13 mouse cellular contexts compared by ENCODE assay signal in genomic region chr2:173420481-173420880, GRCm38 (mm10).
DNase-seq lines count a peak whose midpoint lies in the region; ATAC-seq and TF ChIP-seq lines count a peak whose summit lies in the region.
"Had no signal": no experiment of that assay in that cellular context is flagged by ENCODE, and none has a peak within 500 bp of the region (broad histone marks: within the 10 kb centered on the region; RNA-seq: fewer than 3 reads in every experiment).

No protein-coding gene starts in this region.

- no peaks in the 10 kb centered on the region for H3K9me3 ChIP-seq in forebrain, postnatal 0 days (ENCODE audit: low read length)
- no peaks in the 10 kb centered on the region for H3K9me3 ChIP-seq in forebrain, embryonic 16.5 days (ENCODE audit: control insufficient read depth, low read length)
- no peaks in the 10 kb centered on the region for H3K9me3 ChIP-seq in hindbrain, embryonic 16.5 days (ENCODE audit: control insufficient read depth, low read length)
- no peaks in the 10 kb centered on the region for H3K9me3 ChIP-seq in hindbrain, embryonic 14.5 days (ENCODE audit: control insufficient read depth, low read length)
- H3K9me3 ChIP-seq in neural tube, embryonic 13.5 days = no peaks in the 10 kb centered on the region
- H3K9me3 ChIP-seq in stomach, embryonic 16.5 days (replicated peaks; ENCODE audit: control insufficient read depth, low read length) = no peaks in the 10 kb centered on the region

- no peaks in the 10 kb centered on the region for H3K36me3 ChIP-seq in forebrain, postnatal 0 days (ENCODE audit: insufficient read depth)
- no peaks in the 10 kb centered on the region for H3K36me3 ChIP-seq in forebrain, embryonic 16.5 days (ENCODE audit: control insufficient read depth, insufficient read depth)
- no peaks in the 10 kb centered on the region for H3K36me3 ChIP-seq in hindbrain, embryonic 16.5 days (ENCODE audit: control insufficient read depth, insufficient read depth, low read length)
- H3K36me3 ChIP-seq in hindbrain, embryonic 14.5 days (replicated peaks; ENCODE audit: control insufficient read depth, insufficient read depth) = no peaks in the 10 kb centered on the region
- no peaks in the 10 kb centered on the region for H3K36me3 ChIP-seq in neural tube, embryonic 13.5 days
- no peaks in the 10 kb centered on the region for H3K36me3 ChIP-seq in stomach, embryonic 16.5 days (ENCODE audit: control insufficient read depth, insufficient read depth, low read length)

- 0 out of 2 replicates have a peak, but pooled peaks have one; percentile 16 for ATAC-seq in forebrain, postnatal 0 days
- no peak for ATAC-seq in forebrain, embryonic 16.5 days
- ATAC-seq in hindbrain, embryonic 16.5 days = peak; percentile 14
- no peak; the same call in 1 of the 2 replicates for ATAC-seq in hindbrain, embryonic 14.5 days (ENCODE audit: low FRiP score)
- no peak for ATAC-seq in neural tube, embryonic 13.5 days (ENCODE audit: low read depth)
- ATAC-seq in stomach, embryonic 16.5 days (ENCODE audit: insufficient read depth, low FRiP score) = peak; percentile 64; the same call in 1 of the 2 replicates
- ATAC-seq: activated CD4-positive, CD25-positive, alpha-beta regulatory T cell, adult 4 months had no signal

- TF ChIP-seq CTCF in forebrain, postnatal 0 days (IDR thresholded peaks at IDR 0.05; ENCODE audit: low read depth) = no peak

- no peak overlapping the region for H3K27ac ChIP-seq in forebrain, postnatal 0 days (ENCODE audit: low read depth, low read length)
- no peak overlapping the region for H3K27ac ChIP-seq in forebrain, embryonic 16.5 days (ENCODE audit: low read length)
- H3K27ac ChIP-seq in hindbrain, embryonic 16.5 days (ENCODE audit: low read depth, low read length) = no peak overlapping the region
- no peak overlapping the region for H3K27ac ChIP-seq in hindbrain, embryonic 14.5 days
- peak overlapping the region; percentile 42; the same call in 1 of the 2 replicates for H3K27ac ChIP-seq in neural tube, embryonic 13.5 days (replicated peaks)
- peak overlapping the region; percentile 25; the same call in 1 of the 2 replicates for H3K27ac ChIP-seq in stomach, embryonic 16.5 days (ENCODE audit: low read length)
- H3K27ac ChIP-seq: liver, embryonic 14.5 days had no signal

- H3K4me2 ChIP-seq in forebrain, postnatal 0 days (ENCODE audit: low read depth) = no peak overlapping the region
- H3K4me2 ChIP-seq in forebrain, embryonic 16.5 days (ENCODE audit: low read length) = no peak overlapping the region
- H3K4me2 ChIP-seq in hindbrain, embryonic 16.5 days (ENCODE audit: low read length) = no peak overlapping the region
- H3K4me2 ChIP-seq in hindbrain, embryonic 14.5 days (replicated peaks) = no peak overlapping the region
- H3K4me2 ChIP-seq in neural tube, embryonic 13.5 days = no peak overlapping the region
- no peak overlapping the region for H3K4me2 ChIP-seq in stomach, embryonic 16.5 days (ENCODE audit: low read depth, low read length)

- DNase-seq in forebrain, postnatal 0 days = no peak
- no peak for DNase-seq in hindbrain, embryonic 14.5 days (ENCODE audit: low spot score)
- DNase-seq in neural tube, embryonic 10.5 days (ENCODE audit: extremely low spot score, low spot score) = no peak
- DNase-seq in left cerebral cortex, adult 9 months (ENCODE audit: low spot score in 2 of 2) = no peak
- DNase-seq: kidney, adult 9 months; kidney, postnatal 4 days had no signal

- H3K9ac ChIP-seq in forebrain, postnatal 0 days = no peak overlapping the region
- H3K9ac ChIP-seq in forebrain, embryonic 16.5 days (replicated peaks; ENCODE audit: low read depth, low read length) = no peak overlapping the region
- H3K9ac ChIP-seq in hindbrain, embryonic 16.5 days (ENCODE audit: low read depth, low read length) = no peak overlapping the region
- no peak overlapping the region for H3K9ac ChIP-seq in hindbrain, embryonic 14.5 days
- no peak overlapping the region for H3K9ac ChIP-seq in neural tube, embryonic 13.5 days
- H3K9ac ChIP-seq in stomach, embryonic 16.5 days (ENCODE audit: low read length) = no peak overlapping the region; the same call in 1 of the 2 replicates
- H3K9ac ChIP-seq: liver, embryonic 14.5 days had no signal

- WGBS in forebrain, postnatal 0 days = 64% methylated on average over 5 of the region's 5 CpGs
- WGBS in forebrain, embryonic 16.5 days = 80% methylated on average over 5 of the region's 5 CpGs
- WGBS in hindbrain, embryonic 16.5 days = 57% methylated on average over 5 of the region's 5 CpGs
- WGBS in hindbrain, embryonic 14.5 days = 77% methylated on average over 5 of the region's 5 CpGs
- 71% methylated on average over 5 of the region's 5 CpGs for WGBS in neural tube, embryonic 13.5 days
- 49% methylated on average over 5 of the region's 5 CpGs for WGBS in stomach, embryonic 16.5 days

- H3K4me1 ChIP-seq in forebrain, postnatal 0 days (ENCODE audit: insufficient read depth) = no peaks in the 10 kb centered on the region
- H3K4me1 ChIP-seq in forebrain, embryonic 16.5 days (replicated peaks; ENCODE audit: control insufficient read depth, insufficient read depth, low read length) = no peaks in the 10 kb centered on the region
- H3K4me1 ChIP-seq in hindbrain, embryonic 16.5 days (ENCODE audit: control insufficient read depth, insufficient read depth, low read depth, low read length) = no peaks in the 10 kb centered on the region; the same call in 1 of the 2 replicates
- no peaks in the 10 kb centered on the region for H3K4me1 ChIP-seq in hindbrain, embryonic 14.5 days (replicated peaks; ENCODE audit: control insufficient read depth, insufficient read depth, low read length)
- peaks cover 14% of the 10 kb centered on the region for H3K4me1 ChIP-seq in neural tube, embryonic 13.5 days (replicated peaks)
- H3K4me1 ChIP-seq in stomach, embryonic 16.5 days (ENCODE audit: control insufficient read depth, insufficient read depth, low read length) = peaks cover 8% of the 10 kb centered on the region; the same call in 1 of the 2 replicates

- no peak overlapping the region for H3K4me3 ChIP-seq in forebrain, postnatal 0 days (ENCODE audit: low read depth, low read length)
- H3K4me3 ChIP-seq in forebrain, embryonic 16.5 days (replicated peaks; ENCODE audit: low read length) = no peak overlapping the region
- no peak overlapping the region for H3K4me3 ChIP-seq in hindbrain, embryonic 16.5 days (ENCODE audit: low read length)
- no peak overlapping the region for H3K4me3 ChIP-seq in hindbrain, embryonic 14.5 days (replicated peaks; ENCODE audit: low read length)
- H3K4me3 ChIP-seq in neural tube, embryonic 13.5 days = no peak overlapping the region
- H3K4me3 ChIP-seq in stomach, embryonic 16.5 days (replicated peaks; ENCODE audit: low read length) = no peak overlapping the region

- no peaks in the 10 kb centered on the region for H3K27me3 ChIP-seq in forebrain, postnatal 0 days (ENCODE audit: insufficient read depth, low read length)
- H3K27me3 ChIP-seq in forebrain, embryonic 16.5 days (replicated peaks; ENCODE audit: control insufficient read depth, insufficient read depth, low read length) = no peaks in the 10 kb centered on the region
- H3K27me3 ChIP-seq in hindbrain, embryonic 16.5 days (replicated peaks; ENCODE audit: control insufficient read depth, insufficient read depth, low read length) = no peaks in the 10 kb centered on the region
- H3K27me3 ChIP-seq in hindbrain, embryonic 14.5 days (ENCODE audit: control insufficient read depth, insufficient read depth, low read length) = no peaks in the 10 kb centered on the region
- H3K27me3 ChIP-seq in neural tube, embryonic 13.5 days = no peaks in the 10 kb centered on the region
- no peaks in the 10 kb centered on the region for H3K27me3 ChIP-seq in stomach, embryonic 16.5 days (ENCODE audit: control insufficient read depth, insufficient read depth, low read length)
- H3K27me3 ChIP-seq: CH12.LX had no signal

Comparison
In these comparisons a context has a peak if more than half of its experiments do, and no peak if none do; other contexts are left out.
1. ATAC-seq: peak in forebrain, postnatal 0 days (single experiment), hindbrain, embryonic 16.5 days (single experiment) and stomach, embryonic 16.5 days (single experiment); none in forebrain, embryonic 16.5 days (single experiment), hindbrain, embryonic 14.5 days (single experiment) and neural tube, embryonic 13.5 days (single experiment).
2. H3K27ac ChIP-seq: peak in neural tube, embryonic 13.5 days (single experiment) and stomach, embryonic 16.5 days (single experiment); none in forebrain, postnatal 0 days (single experiment), forebrain, embryonic 16.5 days (single experiment), hindbrain, embryonic 16.5 days (single experiment) and hindbrain, embryonic 14.5 days (single experiment).